Mouse (Mus musculus) sigmoid colon, adult 10 weeks (tissue): ENCODE measurements around the gene Fbxo10. TPM values are rescaled to one million over a fixed set of nuclear protein-coding genes. Genes with fewer than 3 reads are reported as not detected.

Experiments used
- polyA plus RNA-seq: library from polyadenylated mRNA; stranded (reverse); fragments of 350-450 nt; fragmentation: Illumina TruSeq; extraction: RNeasy Lipid Tissue Mini Kit (QIAGEN cat#74804); gene quantifications from one replicate; pipeline ENCODE4 v1.2.3, GENCODE M21; 2014; ENCODE audit warnings: low read depth, low replicate concordance

Gene Fbxo10
- 1.1 TPM for polyA plus RNA-seq

DNA sequence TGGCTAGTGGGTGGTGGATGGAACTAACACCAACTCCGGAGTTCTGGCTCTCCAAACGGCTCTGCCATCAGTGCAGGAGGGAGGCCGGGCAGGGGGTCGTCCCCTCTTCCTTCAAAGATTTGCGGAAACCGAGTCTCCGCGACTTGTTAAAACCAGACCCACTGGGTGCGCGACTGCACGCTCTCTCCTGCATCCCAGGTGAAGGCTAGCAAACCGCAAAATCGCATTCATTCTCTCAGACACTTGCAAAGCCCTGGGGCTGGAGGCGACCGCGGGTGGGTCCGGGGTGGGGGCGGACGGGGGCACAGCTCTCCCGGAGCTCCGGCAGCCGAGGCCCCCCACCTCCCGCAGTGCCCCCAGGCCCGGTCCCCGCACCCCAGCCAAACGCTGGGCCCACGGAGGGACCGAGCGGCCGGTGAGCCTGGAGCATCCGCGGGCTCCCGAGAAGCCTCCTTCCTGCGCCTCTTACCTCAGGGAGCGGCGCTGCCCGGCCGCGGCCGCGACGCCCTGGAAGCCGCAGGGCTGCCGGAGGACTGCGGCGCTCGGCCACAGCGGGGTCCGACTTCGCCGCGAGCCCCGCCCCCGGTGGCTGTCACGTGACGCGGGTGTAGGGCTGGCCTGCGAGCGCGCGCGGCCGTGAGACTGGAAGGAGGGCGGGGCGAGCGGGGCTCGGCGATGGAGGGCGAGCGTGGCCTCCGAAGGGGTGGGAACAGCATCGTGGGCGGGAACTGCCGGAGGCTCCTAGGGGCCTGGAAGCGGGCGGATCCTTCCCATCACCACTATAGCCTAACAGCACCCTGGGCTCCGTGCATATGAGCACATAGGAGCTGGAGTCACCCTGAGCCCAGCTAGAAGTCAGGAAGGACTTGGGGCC lies at the start of gene Fbxo10:
TSS of gene Fbxo10 (minus strand) at position 584 of the 874 bp plus-strand sequence.

DNA sequence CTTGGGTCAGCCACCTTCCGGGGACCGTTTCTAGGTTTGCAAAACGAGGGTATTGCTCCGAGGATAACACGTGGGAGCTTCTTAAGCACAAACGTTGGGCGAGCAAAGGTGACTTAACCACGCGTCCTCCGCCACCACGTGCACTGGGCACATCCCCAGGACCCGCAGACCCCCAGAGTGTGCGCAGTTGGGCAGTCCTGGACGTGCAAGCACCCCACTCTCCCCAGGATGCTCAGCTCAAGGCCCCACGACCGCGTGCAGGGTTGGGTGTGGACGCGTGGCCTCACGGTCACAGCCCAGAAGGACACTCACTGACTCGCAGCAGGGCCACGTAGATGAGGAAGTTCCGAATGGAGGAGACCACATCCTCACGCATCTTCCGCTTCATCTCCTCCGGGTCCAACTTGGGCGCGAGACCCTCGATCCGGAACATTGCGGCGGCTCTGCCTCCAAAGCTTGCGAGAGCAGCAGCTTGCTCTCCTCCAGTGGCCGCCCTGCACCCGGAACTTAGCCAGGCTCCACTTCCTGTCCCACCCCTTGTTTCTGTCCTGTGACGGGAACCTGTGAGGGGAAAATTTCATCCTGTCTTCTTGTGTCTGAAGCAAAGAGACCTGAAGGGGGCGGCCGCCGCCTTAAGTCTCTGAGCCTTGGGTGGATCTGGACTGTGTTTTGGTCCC lies 23.3 kb upstream of the Fbxo10 start, which contains the start of gene Tomm5:
TSS of gene Tomm5 (minus strand) at position 514 of the 677 bp plus-strand sequence.

DNA sequence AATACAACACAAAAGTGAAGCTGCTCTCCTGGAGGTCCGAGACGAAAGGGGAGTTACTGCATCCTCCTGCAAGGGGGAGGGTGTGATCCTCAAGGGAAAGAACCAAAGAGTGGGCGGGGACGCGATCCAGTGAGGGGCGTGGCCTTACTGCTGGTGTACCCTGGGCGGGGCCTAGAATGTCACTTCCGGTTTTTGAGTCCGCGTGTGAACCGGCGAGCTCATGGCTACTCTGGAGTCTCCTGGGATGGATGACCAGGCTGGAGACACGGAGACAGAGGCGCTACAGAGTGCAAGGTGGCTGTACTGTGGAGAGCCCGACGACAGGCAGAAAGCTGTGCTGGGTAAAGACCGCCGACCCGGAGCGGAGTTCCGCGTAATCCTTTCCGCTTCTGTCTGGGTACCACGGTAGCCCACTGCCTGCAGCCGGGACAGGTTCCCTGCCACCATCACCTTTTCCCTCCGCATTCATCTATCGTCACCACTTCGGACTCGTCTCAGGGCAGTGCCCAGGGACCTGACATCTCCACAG lies 65.9 kb downstream of the Fbxo10 start, which contains the start of gene Polr1e:
TSS of gene Polr1e (plus strand) at position 132 of the 529 bp plus-strand sequence.

DNA sequence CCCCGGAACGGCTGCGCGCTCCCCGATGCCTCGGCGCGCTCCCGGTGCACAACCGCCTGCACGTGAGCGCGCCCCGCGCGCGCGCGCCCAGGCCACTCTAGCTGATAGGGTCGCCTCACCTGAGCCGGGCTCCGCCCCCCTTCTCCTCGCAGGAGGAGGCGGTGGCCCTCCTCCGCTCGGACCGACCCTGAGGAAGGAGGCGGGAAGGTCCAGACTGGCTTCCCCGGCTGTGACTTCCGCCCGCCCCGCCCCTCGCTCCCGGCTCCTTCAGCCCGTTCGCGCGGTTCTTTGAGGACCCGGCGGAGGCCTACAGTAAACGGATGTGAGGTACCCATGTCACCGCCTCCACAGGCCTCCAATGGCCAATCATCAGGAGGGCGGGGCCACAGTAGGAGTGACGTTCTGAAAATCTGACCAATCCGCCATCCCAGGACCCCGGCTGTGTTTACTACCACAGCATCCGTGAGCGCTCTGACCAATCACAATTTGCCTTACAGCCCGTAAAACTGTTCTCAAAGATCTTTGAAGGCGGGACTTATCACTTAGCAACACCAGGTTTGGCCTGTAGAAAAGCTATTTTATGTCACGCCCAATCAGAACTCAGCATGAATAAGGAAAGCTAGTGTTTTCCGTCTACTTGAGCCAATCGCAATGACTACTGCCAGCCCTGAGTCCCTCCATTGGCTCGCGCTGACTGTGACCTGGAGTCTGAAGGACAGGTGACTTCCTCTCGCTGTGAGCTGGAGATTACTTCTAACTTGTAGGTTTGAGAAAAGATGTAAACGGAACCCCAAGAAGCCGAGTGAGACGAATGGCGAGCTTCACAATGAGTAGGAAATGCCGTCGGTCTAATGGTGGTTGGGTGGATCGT lies 72.1 kb downstream of the Fbxo10 start, which contains the start of gene Zbtb5:
TSS of gene Zbtb5 (minus strand) at position 308 of the 871 bp plus-strand sequence.

Other genes starting within 250 kb of the Fbxo10 start
- not detected for gene Grhpr, start 103.2 kb downstream of the Fbxo10 start, polyA plus RNA-seq
- 5.3 TPM for gene Zbtb5, start 72.2 kb downstream of the Fbxo10 start, polyA plus RNA-seq
- 6.9 TPM for gene Polr1e, start 66.0 kb downstream of the Fbxo10 start, polyA plus RNA-seq
- gene Tomm5, start 23.5 kb upstream of the Fbxo10 start, polyA plus RNA-seq = 116 TPM
- gene Frmpd1, start 100.3 kb upstream of the Fbxo10 start, polyA plus RNA-seq = not detected
- gene Trmt10b, start 212.5 kb upstream of the Fbxo10 start, polyA plus RNA-seq = 21.5 TPM